Mouse (Mus musculus) liver, embryonic 11.5 days (tissue): ENCODE data around the gene Nxph3. TPM values are rescaled to one million over a fixed set of nuclear protein-coding genes. Genes with fewer than 3 reads are reported as not detected.
A peak's percentile ranks its signal among the peaks of the same experiment; 100 is the strongest.

ENCODE experiments used
- ATAC-seq: fragments of 200-750 bp; cut with Nextera tagmentation; replicated peaks from 2 replicates; pipeline ENCODE4 v1.8.0; 2017; ENCODE audit warnings: moderate number of reproducible peaks, mild to moderate bottlenecking, moderate TSS enrichment, moderate library complexity; ENCODE audit not compliant: low FRiP score
- DNase-seq: peaks from one replicate; pipeline ENCODE4 v3.0.0-alpha.2; 2017; ENCODE audit warnings: low spot score
- H3K27ac ChIP-seq: fragments of 300-500 bp; sonication (generic); 2 replicates; pipeline ENCODE4 v1.5.1; 2014; ENCODE audit warnings: mild to moderate bottlenecking, low read depth, low read length, control low read depth
- H3K27me3 ChIP-seq: fragments of 300-500 bp; sonication (generic); replicated peaks from 2 replicates; pipeline ENCODE4 v1.6.1; 2014; ENCODE audit warnings: low read length, mixed read lengths; ENCODE audit not compliant: control insufficient read depth, insufficient read depth
- H3K36me3 ChIP-seq: fragments of 300-500 bp; sonication (generic); 2 replicates; pipeline ENCODE4 v1.6.1; 2014; ENCODE audit warnings: mild to moderate bottlenecking, low read length, moderate library complexity, mixed read lengths; ENCODE audit not compliant: control insufficient read depth, insufficient read depth
- H3K4me1 ChIP-seq: fragments of 300-500 bp; sonication (generic); replicated peaks from 2 replicates; pipeline ENCODE4 v1.6.1; 2014; ENCODE audit warnings: low read length, mixed read lengths; ENCODE audit not compliant: control insufficient read depth, insufficient read depth
- H3K4me2 ChIP-seq: fragments of 300-500 bp; sonication (generic); 2 replicates; pipeline ENCODE4 v1.6.1; 2014; ENCODE audit warnings: mild to moderate bottlenecking, control low read depth, moderate library complexity
- H3K4me3 ChIP-seq: fragments of 300-500 bp; sonication (generic); 2 replicates; pipeline ENCODE4 v1.5.1; 2014; ENCODE audit warnings: low read depth, low read length, control low read depth
- H3K9ac ChIP-seq: fragments of 300-500 bp; sonication (generic); 2 replicates; pipeline ENCODE4 v1.6.1; 2014; ENCODE audit warnings: low read depth, low read length, control low read depth
- H3K9me3 ChIP-seq: fragments of 300-500 bp; sonication (generic); 2 replicates; pipeline ENCODE4 v1.6.1; 2016; ENCODE audit warnings: low read length, inconsistent platforms, mixed read lengths; ENCODE audit not compliant: control insufficient read depth
- WGBS: fragments of 180-500 bp; shearing (Covaris S2); extraction: QIAGEN DNeasy Blood & Tissue Kit; methylation state at CpG from one replicate; pipeline ENCODE4 v1.1.7; 2014; 5-methylcytosine and 5-hydroxymethylcytosine counted together
- polyA plus RNA-seq: library from polyadenylated mRNA; unstranded; fragments of >200 nt; fragmentation: Nextera tagmentation; extraction: Ambion mirVana; gene quantifications from 2 replicates; pipeline ENCODE4 v1.2.1, GENCODE M21; 2014

The Nxph3 gene
- polyA plus RNA-seq, 1 experiment from 2014 or later = 0.10 TPM

GRCm38 (mm10) chr11:95513461-95514297 is 691 bp downstream of the Nxph3 start:
- Histone ChIP-seq H3K4me3 (peak overlapping the region; percentile 52), H3K9ac (no peak overlapping the region; the same call in 1 of the 2 replicates), H3K4me1 (no peaks in the 10 kb centered on the region), H3K4me2 (peak overlapping the region; percentile 77), H3K27me3 (peaks cover 71% of the 10 kb centered on the region), H3K36me3 (no peaks in the 10 kb centered on the region), H3K9me3 (no peaks in the 10 kb centered on the region), H3K27ac (no peak overlapping the region)
- ATAC-seq = 0 out of 2 replicates have a peak, but pooled peaks have one; percentile 12
- no peak for DNase-seq
- WGBS = 2% methylated on average over 66 of the region's 66 CpGs

- H3K27me3 ChIP-seq = peaks cover 77% of the 10 kb centered on the region
- no peaks in the 10 kb centered on the region for H3K4me1 ChIP-seq
- H3K9ac ChIP-seq = no peak overlapping the region
- no peak overlapping the region for H3K4me3 ChIP-seq
- no peaks in the 10 kb centered on the region for H3K36me3 ChIP-seq
- no peak overlapping the region for H3K27ac ChIP-seq
- DNase-seq = no peak
- no peak for ATAC-seq
- WGBS = 71% methylated on average over 6 of the region's 6 CpGs
- H3K4me2 ChIP-seq = no peak overlapping the region
- no peaks in the 10 kb centered on the region for H3K9me3 ChIP-seq
Measured at GRCm38 (mm10) chr11:95512383-95512782, 2.0 kb downstream of the Nxph3 start.

GRCm38 (mm10) chr11:95511919-95512318 is 2.5 kb downstream of the Nxph3 start:
- no peak overlapping the region for H3K27ac ChIP-seq
- peaks cover 72% of the 10 kb centered on the region for H3K27me3 ChIP-seq
- no peaks in the 10 kb centered on the region for H3K9me3 ChIP-seq
- no peak overlapping the region for H3K4me3 ChIP-seq
- H3K9ac ChIP-seq = no peak overlapping the region
- WGBS = 67% methylated on average over 1 of the region's 1 CpGs
- no peaks in the 10 kb centered on the region for H3K36me3 ChIP-seq
- no peak for DNase-seq
- no peak overlapping the region for H3K4me2 ChIP-seq
- ATAC-seq = no peak
- H3K4me1 ChIP-seq = no peaks in the 10 kb centered on the region

- H3K27me3 ChIP-seq = peaks cover 59% of the 10 kb centered on the region
- H3K4me3 ChIP-seq = no peak overlapping the region
- H3K27ac ChIP-seq = no peak overlapping the region
- no peak overlapping the region for H3K4me2 ChIP-seq
- H3K4me1 ChIP-seq = no peaks in the 10 kb centered on the region
- H3K36me3 ChIP-seq = no peaks in the 10 kb centered on the region
- no peaks in the 10 kb centered on the region for H3K9me3 ChIP-seq
- ATAC-seq (no peak), DNase-seq (no peak)
- WGBS = 78% methylated on average over 12 of the region's 12 CpGs
- H3K9ac ChIP-seq = no peak overlapping the region
Measured at GRCm38 (mm10) chr11:95510631-95511030, 3.7 kb downstream of the Nxph3 start.

- ATAC-seq (no peak), DNase-seq (no peak)
- Histone ChIP-seq H3K27me3 (peaks cover 45% of the 10 kb centered on the region), H3K27ac (no peak overlapping the region), H3K9me3 (no peaks in the 10 kb centered on the region), H3K4me3 (no peak overlapping the region), H3K4me1 (no peaks in the 10 kb centered on the region), H3K9ac (no peak overlapping the region), H3K36me3 (no peaks in the 10 kb centered on the region), H3K4me2 (no peak overlapping the region)
- WGBS = 61% methylated on average over 6 of the region's 6 CpGs
Measured at GRCm38 (mm10) chr11:95509126-95509717, 5.1 kb downstream of the Nxph3 start.

GRCm38 (mm10) chr11:95508211-95508926 is 6.0 kb downstream of the Nxph3 start:
- 52% methylated on average over 13 of the region's 13 CpGs for WGBS
- H3K27me3 ChIP-seq = peaks cover 37% of the 10 kb centered on the region
- no peak overlapping the region for H3K4me2 ChIP-seq

GRCm38 (mm10) chr11:95507785-95508184 is 6.6 kb downstream of the Nxph3 start:
- no peaks in the 10 kb centered on the region for H3K36me3 ChIP-seq
- DNase-seq (no peak), ATAC-seq (no peak)
- H3K4me2 ChIP-seq = no peak overlapping the region
- no peak overlapping the region for H3K9ac ChIP-seq
- peaks cover 31% of the 10 kb centered on the region for H3K27me3 ChIP-seq
- no peaks in the 10 kb centered on the region for H3K9me3 ChIP-seq
- H3K4me3 ChIP-seq = no peak overlapping the region
- H3K27ac ChIP-seq = no peak overlapping the region
- 64% methylated on average over 5 of the region's 5 CpGs for WGBS
- H3K4me1 ChIP-seq = no peaks in the 10 kb centered on the region

More at GRCm38 (mm10) chr11:95508211-95508926, 6.0 kb downstream of the Nxph3 start:
- no peaks in the 10 kb centered on the region for H3K9me3 ChIP-seq
- no peak overlapping the region for H3K4me3 ChIP-seq
- no peak for DNase-seq
- no peaks in the 10 kb centered on the region for H3K4me1 ChIP-seq
- no peak overlapping the region for H3K9ac ChIP-seq
- no peak for ATAC-seq
- H3K27ac ChIP-seq = no peak overlapping the region
- H3K36me3 ChIP-seq = no peaks in the 10 kb centered on the region

- no peak overlapping the region for H3K4me2 ChIP-seq
- no peak overlapping the region for H3K9ac ChIP-seq
- 43% methylated on average over 12 of the region's 12 CpGs for WGBS
- no peak for DNase-seq
- no peak overlapping the region for H3K4me3 ChIP-seq
- H3K36me3 ChIP-seq = no peaks in the 10 kb centered on the region
- no peaks in the 10 kb centered on the region for H3K9me3 ChIP-seq
- ATAC-seq = no peak
- peaks cover 25% of the 10 kb centered on the region for H3K27me3 ChIP-seq
- no peak overlapping the region for H3K27ac ChIP-seq
- no peaks in the 10 kb centered on the region for H3K4me1 ChIP-seq
Measured at GRCm38 (mm10) chr11:95507041-95507716, 7.2 kb downstream of the Nxph3 start.
